In genomic region chr14:27351051-27351475, GRCm38 (mm10) we compare ENCODE assay signal across 8 mouse cellular contexts.
DNase-seq lines count a peak whose midpoint lies in the region; ATAC-seq and TF ChIP-seq lines count a peak whose summit lies in the region.

No protein-coding gene starts in this region.

- DNase-seq in hindbrain, embryonic 10.5 days (ENCODE audit: low spot score): no peak
- DNase-seq in heart, adult 11 months: peak; percentile 97
- peak; percentile 53 to 61 for DNase-seq in lung, postnatal 4 days
- DNase-seq in midbrain, postnatal 0 days (ENCODE audit: low spot score): no peak
- no peak for DNase-seq in spleen, postnatal 36 days (ENCODE audit: low spot score in 2 of 2)

- no peak for TF ChIP-seq CTCF in midbrain, postnatal 0 days (IDR thresholded peaks at IDR 0.05)

- H3K9ac ChIP-seq in hindbrain, embryonic 16.5 days (ENCODE audit: low read depth, low read length): no peak overlapping the region
- 0 out of 2 replicates have a peak overlapping the region, but pooled peaks have one; percentile 2 for H3K9ac ChIP-seq in kidney, embryonic 16.5 days (replicated peaks; ENCODE audit: low read length)
- no peak overlapping the region for H3K9ac ChIP-seq in midbrain, postnatal 0 days (replicated peaks; ENCODE audit: low read length, poor library complexity, severe bottlenecking)
- H3K9ac ChIP-seq in forebrain, embryonic 12.5 days: no peak overlapping the region

- no peaks in the 10 kb centered on the region for H3K36me3 ChIP-seq in hindbrain, embryonic 10.5 days
- H3K36me3 ChIP-seq in hindbrain, embryonic 16.5 days (ENCODE audit: control insufficient read depth, insufficient read depth, low read length): no peaks in the 10 kb centered on the region
- H3K36me3 ChIP-seq in kidney, embryonic 16.5 days (ENCODE audit: insufficient read depth, low read length): no peaks in the 10 kb centered on the region
- H3K36me3 ChIP-seq in midbrain, postnatal 0 days (ENCODE audit: insufficient read depth, low read length): no peaks in the 10 kb centered on the region
- H3K36me3 ChIP-seq in forebrain, embryonic 12.5 days (replicated peaks): no peaks in the 10 kb centered on the region

- WGBS in hindbrain, embryonic 10.5 days: 75% methylated on average over 5 of the region's 5 CpGs
- 80% methylated on average over 5 of the region's 5 CpGs for WGBS in hindbrain, embryonic 16.5 days
- 56% methylated on average over 5 of the region's 5 CpGs for WGBS in kidney, embryonic 16.5 days
- 83% methylated on average over 5 of the region's 5 CpGs for WGBS in midbrain, postnatal 0 days
- 82% methylated on average over 5 of the region's 5 CpGs for WGBS in forebrain, embryonic 12.5 days

- H3K27me3 ChIP-seq in hindbrain, embryonic 10.5 days (ENCODE audit: insufficient read depth, poor library complexity, severe bottlenecking): no peaks in the 10 kb centered on the region
- H3K27me3 ChIP-seq in hindbrain, embryonic 16.5 days (replicated peaks; ENCODE audit: control insufficient read depth, insufficient read depth, low read length): no peaks in the 10 kb centered on the region
- H3K27me3 ChIP-seq in kidney, embryonic 16.5 days (ENCODE audit: insufficient read depth, low read length): no peaks in the 10 kb centered on the region; the same call in 1 of the 2 replicates
- H3K27me3 ChIP-seq in midbrain, postnatal 0 days (ENCODE audit: insufficient read depth, low read length): no peaks in the 10 kb centered on the region
- no peaks in the 10 kb centered on the region for H3K27me3 ChIP-seq in forebrain, embryonic 12.5 days

- no peak overlapping the region for H3K4me3 ChIP-seq in hindbrain, embryonic 10.5 days
- no peak overlapping the region for H3K4me3 ChIP-seq in hindbrain, embryonic 16.5 days (ENCODE audit: low read length)
- no peak overlapping the region for H3K4me3 ChIP-seq in kidney, embryonic 16.5 days (ENCODE audit: low read length)
- no peak overlapping the region for H3K4me3 ChIP-seq in midbrain, postnatal 0 days (ENCODE audit: low read depth, low read length)
- no peak overlapping the region for H3K4me3 ChIP-seq in forebrain, embryonic 12.5 days (replicated peaks)

- H3K4me2 ChIP-seq in hindbrain, embryonic 16.5 days (ENCODE audit: low read length): no peak overlapping the region
- no peak overlapping the region for H3K4me2 ChIP-seq in kidney, embryonic 16.5 days (replicated peaks; ENCODE audit: low read depth, low read length)
- no peak overlapping the region for H3K4me2 ChIP-seq in midbrain, postnatal 0 days (ENCODE audit: low read depth, low read length, poor library complexity, severe bottlenecking)
- no peak overlapping the region for H3K4me2 ChIP-seq in forebrain, embryonic 12.5 days

- ATAC-seq in hindbrain, embryonic 16.5 days: no peak
- 0 out of 2 replicates have a peak, but pooled peaks have one; percentile 25 for ATAC-seq in kidney, embryonic 16.5 days (ENCODE audit: low FRiP score, low TSS enrichment)
- no peak for ATAC-seq in midbrain, postnatal 0 days (ENCODE audit: low FRiP score)
- no peak for ATAC-seq in forebrain, embryonic 12.5 days (ENCODE audit: low FRiP score)

- 0 out of 2 replicates have a peak, but pooled peaks cover 5% of the 10 kb centered on the region for H3K4me1 ChIP-seq in hindbrain, embryonic 10.5 days (replicated peaks)
- H3K4me1 ChIP-seq in hindbrain, embryonic 16.5 days (ENCODE audit: control insufficient read depth, insufficient read depth, low read depth, low read length): no peaks in the 10 kb centered on the region
- H3K4me1 ChIP-seq in kidney, embryonic 16.5 days (ENCODE audit: insufficient read depth, low read length): peaks cover 27% of the 10 kb centered on the region
- H3K4me1 ChIP-seq in midbrain, postnatal 0 days (ENCODE audit: insufficient read depth, low read length): no peaks in the 10 kb centered on the region
- no peaks in the 10 kb centered on the region for H3K4me1 ChIP-seq in forebrain, embryonic 12.5 days

- H3K27ac ChIP-seq in hindbrain, embryonic 10.5 days: peak overlapping the region; percentile 10; the same call in 1 of the 2 replicates
- H3K27ac ChIP-seq in hindbrain, embryonic 16.5 days (ENCODE audit: low read depth, low read length): no peak overlapping the region; the same call in 1 of the 2 replicates
- H3K27ac ChIP-seq in kidney, embryonic 16.5 days (ENCODE audit: low read length): peak overlapping the region; percentile 91
- H3K27ac ChIP-seq in midbrain, postnatal 0 days (ENCODE audit: low read depth, low read length): no peak overlapping the region
- no peak overlapping the region for H3K27ac ChIP-seq in forebrain, embryonic 12.5 days

- H3K9me3 ChIP-seq in hindbrain, embryonic 10.5 days: no peaks in the 10 kb centered on the region
- no peaks in the 10 kb centered on the region for H3K9me3 ChIP-seq in hindbrain, embryonic 16.5 days (ENCODE audit: control insufficient read depth, low read length)
- H3K9me3 ChIP-seq in kidney, embryonic 16.5 days (ENCODE audit: low read length): no peaks in the 10 kb centered on the region
- H3K9me3 ChIP-seq in midbrain, postnatal 0 days (ENCODE audit: low read length): no peaks in the 10 kb centered on the region
- H3K9me3 ChIP-seq in forebrain, embryonic 12.5 days: no peaks in the 10 kb centered on the region

Comparison
In these comparisons a context has a peak if more than half of its experiments do, and no peak if none do; other contexts are left out.
1. H3K27ac ChIP-seq: peak in hindbrain, embryonic 10.5 days (single experiment) and kidney, embryonic 16.5 days (single experiment); none in hindbrain, embryonic 16.5 days (single experiment), midbrain, postnatal 0 days (single experiment) and forebrain, embryonic 12.5 days (single experiment).
2. DNase-seq: peak in heart, adult 11 months (single experiment) and lung, postnatal 4 days (2 of 2); none in hindbrain, embryonic 10.5 days (single experiment), midbrain, postnatal 0 days (single experiment) and spleen, postnatal 36 days (0 of 2).